Mouse (Mus musculus): Measurements from ENCODE around the gene Vkorc1l1. TPM values are rescaled to one million over a fixed set of nuclear protein-coding genes. Genes with fewer than 3 reads are reported as not detected.

Gene Vkorc1l1
- total and polyA plus RNA-seq, 3 experiments: 9.8 to 33.8 (median 23.0) TPM

Other genes starting within 250 kb of the Vkorc1l1 start
- gene Sept14, start 233.5 kb upstream of the Vkorc1l1 start, total RNA-seq (2021): under 1 TPM in 1 of 2 experiments, not detected in 1; 0.46 TPM
- gene Sept14, start 233.5 kb upstream of the Vkorc1l1 start, polyA plus RNA-seq (2012; rRNA removed): not detected in 2 replicates
- gene Mrps17, start 226.5 kb upstream of the Vkorc1l1 start, total RNA-seq (2021): 10 to 100 TPM; 88.0 to 94.4 TPM
- 52.1 and 61.4 TPM in 2 replicates for gene Mrps17, start 226.5 kb upstream of the Vkorc1l1 start, polyA plus RNA-seq (2012; rRNA removed)
- 100 to 1,000 TPM; 121 to 123 TPM for gene Nipsnap2, start 216.9 kb upstream of the Vkorc1l1 start, total RNA-seq (2021)
- gene Nipsnap2, start 216.9 kb upstream of the Vkorc1l1 start, polyA plus RNA-seq (2012; rRNA removed): 35.0 and 44.8 TPM in 2 replicates
- gene Psph, start 154.5 kb upstream of the Vkorc1l1 start, total RNA-seq (2021): 10 to 100 TPM; 20.8 to 23.4 TPM
- 48.7 and 49.3 TPM in 2 replicates for gene Psph, start 154.5 kb upstream of the Vkorc1l1 start, polyA plus RNA-seq (2012; rRNA removed)
- gene Sumf2, start 95.0 kb upstream of the Vkorc1l1 start, total RNA-seq (2021): 10 to 100 TPM; 35.4 to 43.2 TPM
- gene Sumf2, start 95.0 kb upstream of the Vkorc1l1 start, polyA plus RNA-seq (2012; rRNA removed): 18.8 and 19.9 TPM in 2 replicates
- 1,000 to 10,000 TPM in 1 of 2 experiments, 100 to 1,000 TPM in 1; 641 to 1,175 TPM for gene Chchd2, start 54.5 kb upstream of the Vkorc1l1 start, total RNA-seq (2021)
- 3,805 and 4,399 TPM in 2 replicates for gene Chchd2, start 54.5 kb upstream of the Vkorc1l1 start, polyA plus RNA-seq (2012; rRNA removed)
- gene Zbed5, start 46.2 kb upstream of the Vkorc1l1 start, total RNA-seq (2021): 1 to 10 TPM; 2.1 to 2.3 TPM
- 1.1 and 2.2 TPM in 2 replicates for gene Zbed5, start 46.2 kb upstream of the Vkorc1l1 start, polyA plus RNA-seq (2012; rRNA removed)
- gene Phkg1, start 43.4 kb upstream of the Vkorc1l1 start, total RNA-seq (2021): 1 to 10 TPM; 1.4 to 3.9 TPM
- 1.2 and 2.6 TPM in 2 replicates for gene Phkg1, start 43.4 kb upstream of the Vkorc1l1 start, polyA plus RNA-seq (2012; rRNA removed)
- gene Nupr1l, start 33.4 kb upstream of the Vkorc1l1 start, total RNA-seq (2021): 1 to 10 TPM; 2.8 to 4.4 TPM
- gene Nupr1l, start 33.4 kb upstream of the Vkorc1l1 start, polyA plus RNA-seq (2012; rRNA removed): 17.3 and 23.6 TPM in 2 replicates
- gene Gusb, start 61.1 kb downstream of the Vkorc1l1 start, total RNA-seq (2021): 10 to 100 TPM; 42.6 to 57.1 TPM
- gene Gusb, start 61.1 kb downstream of the Vkorc1l1 start, polyA plus RNA-seq (2012; rRNA removed): 35.4 and 41.9 TPM in 2 replicates
- gene Asl, start 87.3 kb downstream of the Vkorc1l1 start, total RNA-seq (2021): 100 to 1,000 TPM in 1 of 2 experiments, 10 to 100 TPM in 1; 92.5 to 106 TPM
- gene Asl, start 87.3 kb downstream of the Vkorc1l1 start, polyA plus RNA-seq (2012; rRNA removed): 74.2 and 115 TPM in 2 replicates
- 10 to 100 TPM; 33.6 to 43.0 TPM for gene Crcp, start 87.3 kb downstream of the Vkorc1l1 start, total RNA-seq (2021)
- 6.6 and 10.2 TPM in 2 replicates for gene Crcp, start 87.3 kb downstream of the Vkorc1l1 start, polyA plus RNA-seq (2012; rRNA removed)
- gene Tpst1, start 131.4 kb downstream of the Vkorc1l1 start, total RNA-seq (2021): 10 to 100 TPM; 27.5 to 66.2 TPM
- gene Tpst1, start 131.4 kb downstream of the Vkorc1l1 start, polyA plus RNA-seq (2012; rRNA removed): 39.5 and 42.4 TPM in 2 replicates
- gene Kctd7, start 202.9 kb downstream of the Vkorc1l1 start, total RNA-seq (2021): 10 to 100 TPM; 10.3 to 14.5 TPM
- 33.2 and 36.3 TPM in 2 replicates for gene Kctd7, start 202.9 kb downstream of the Vkorc1l1 start, polyA plus RNA-seq (2012; rRNA removed)
- gene Rabgef1, start 229.8 kb downstream of the Vkorc1l1 start, total RNA-seq (2021): 10 to 100 TPM; 27.9 to 63.3 TPM
- 19.7 and 32.9 TPM in 2 replicates for gene Rabgef1, start 229.8 kb downstream of the Vkorc1l1 start, polyA plus RNA-seq (2012; rRNA removed)